In genomic region chr14:120388818-120389691, GRCm38 (mm10) we compare ENCODE assay signal across 7 mouse cellular contexts.
DNase-seq lines count a peak whose midpoint lies in the region; ATAC-seq lines count a peak whose summit lies in the region.

No protein-coding gene starts in this region.

- peak; percentile 65 for ATAC-seq in lung, embryonic 16.5 days (ENCODE audit: low read depth)
- ATAC-seq in hindbrain, embryonic 16.5 days: peak; percentile 86

- WGBS in lung, embryonic 16.5 days: 11% methylated on average over 38 of the region's 38 CpGs
- WGBS in hindbrain, embryonic 16.5 days: 5% methylated on average over 36 of the region's 38 CpGs

- DNase-seq in lung, postnatal 14 days: no peak
- peak; percentile 74 for DNase-seq in embryo, embryonic 11 days
- peak; percentile 39 to 63 for DNase-seq in lung, postnatal 4 days
- DNase-seq in spleen, postnatal 36 days (ENCODE audit: low spot score in 2 of 2): no peak
- no peak for DNase-seq in thymus, postnatal 0 days (ENCODE audit: low spot score)

- H3K4me2 ChIP-seq in lung, embryonic 16.5 days (ENCODE audit: low read depth, low read length): peak overlapping the region; percentile 28
- peak overlapping the region; percentile 53 for H3K4me2 ChIP-seq in hindbrain, embryonic 16.5 days (ENCODE audit: low read length)

- H3K36me3 ChIP-seq in lung, embryonic 16.5 days (ENCODE audit: control insufficient read depth, insufficient read depth, low read length): peaks cover 20% of the 10 kb centered on the region
- no peaks in the 10 kb centered on the region for H3K36me3 ChIP-seq in hindbrain, embryonic 16.5 days (ENCODE audit: control insufficient read depth, insufficient read depth, low read length)

- H3K27ac ChIP-seq in lung, embryonic 16.5 days (ENCODE audit: low read length): peak overlapping the region; percentile 23; the same call in 1 of the 2 replicates
- H3K27ac ChIP-seq in hindbrain, embryonic 16.5 days (ENCODE audit: low read depth, low read length): peak overlapping the region; percentile 2; the same call in 1 of the 2 replicates

- H3K4me3 ChIP-seq in lung, embryonic 16.5 days (ENCODE audit: low read length): 0 out of 2 replicates have a peak overlapping the region, but pooled peaks have one; percentile 9
- H3K4me3 ChIP-seq in hindbrain, embryonic 16.5 days (ENCODE audit: low read length): peak overlapping the region; percentile 30

- H3K27me3 ChIP-seq in lung, embryonic 16.5 days (ENCODE audit: control insufficient read depth, insufficient read depth, low read depth, low read length): no peaks in the 10 kb centered on the region
- H3K27me3 ChIP-seq in hindbrain, embryonic 16.5 days (replicated peaks; ENCODE audit: control insufficient read depth, insufficient read depth, low read length): no peaks in the 10 kb centered on the region

- H3K9me3 ChIP-seq in lung, embryonic 16.5 days (ENCODE audit: control insufficient read depth, low read length): no peaks in the 10 kb centered on the region
- H3K9me3 ChIP-seq in hindbrain, embryonic 16.5 days (ENCODE audit: control insufficient read depth, low read length): no peaks in the 10 kb centered on the region

- peak overlapping the region; percentile 44; the same call in 1 of the 2 replicates for H3K9ac ChIP-seq in lung, embryonic 16.5 days (ENCODE audit: low read length)
- H3K9ac ChIP-seq in hindbrain, embryonic 16.5 days (ENCODE audit: low read depth, low read length): peak overlapping the region; percentile 61

- peaks cover 24% of the 10 kb centered on the region for H3K4me1 ChIP-seq in lung, embryonic 16.5 days (replicated peaks; ENCODE audit: control insufficient read depth, insufficient read depth, low read length)
- H3K4me1 ChIP-seq in hindbrain, embryonic 16.5 days (ENCODE audit: control insufficient read depth, insufficient read depth, low read depth, low read length): no peaks in the 10 kb centered on the region

Comparison
In these comparisons a context has a peak if more than half of its experiments do, and no peak if none do; other contexts are left out.
1. DNase-seq: peak in embryo, embryonic 11 days (single experiment) and lung, postnatal 4 days (2 of 2); none in lung, postnatal 14 days (single experiment), spleen, postnatal 36 days (0 of 2) and thymus, postnatal 0 days (single experiment).